Mouse (Mus musculus): Measurements from ENCODE around the gene Camk1d.
"Not testable (repeated sequence)": the region's sequence is repeated elsewhere in the genome, so short reads cannot be mapped to it uniquely, and the experiment has no call there.

DNA sequence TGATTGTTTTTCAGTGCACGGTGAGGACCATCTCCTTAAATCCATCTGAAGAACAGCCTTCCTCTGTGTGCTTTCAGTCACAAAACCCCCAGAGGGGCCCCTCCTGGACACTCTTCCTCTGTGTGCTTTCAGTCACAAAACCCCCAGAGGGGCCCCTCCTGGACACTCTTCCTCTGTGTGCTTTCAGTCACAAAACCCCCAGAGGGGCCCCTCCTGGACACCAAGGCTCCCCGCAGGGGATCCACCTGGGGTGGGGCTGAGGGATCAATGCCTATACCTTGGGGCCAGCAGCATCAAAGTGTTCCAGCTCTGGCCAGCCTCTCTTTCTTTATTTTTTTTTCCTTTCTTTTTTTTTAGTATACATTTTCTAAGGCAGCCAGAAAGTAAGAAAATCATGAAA lies 113.1 kb downstream of the Camk1d start:
- TF ChIP-seq HCFC1 (IDR thresholded peaks at IDR 0.05; ENCODE audit: borderline replicate concordance, insufficient read depth, low read length); CHD2 (IDR thresholded peaks at IDR 0.05; ENCODE audit: low read depth, low read length); ZNF384 (IDR thresholded peaks at IDR 0.05; ENCODE audit: low read depth, low read length); MAFK (IDR thresholded peaks at IDR 0.05; ENCODE audit: insufficient read depth, low read depth, low read length): not testable (repeated sequence)
